Mouse (Mus musculus): ENCODE data around the gene Gm47985.
"Not testable (repeated sequence)": the region's sequence is repeated elsewhere in the genome, so short reads cannot be mapped to it uniquely, and the experiment has no call there.

Gm47985 gene

GRCm38 (mm10) chr1:151177030-151177936 lies 5.1 kb upstream of the Gm47985 start:
- DNase-seq (ENCODE audit: low spot score in 2 of 2) = no peak

- no peak for DNase-seq (ENCODE audit: low spot score in 2 of 2)
These were observed 4.4 kb upstream of the Gm47985 start for GRCm38 (mm10) chr1:151177937-151178271.

GRCm38 (mm10) chr1:151178505-151179083 lies 3.7 kb upstream of the Gm47985 start:
- no peak for DNase-seq (ENCODE audit: low spot score in 2 of 2)

- DNase-seq (ENCODE audit: low spot score in 2 of 2) = no peak
These were observed 2.2 kb upstream of the Gm47985 start for GRCm38 (mm10) chr1:151180167-151180566.

GRCm38 (mm10) chr1:151186186-151186585 lies 3.8 kb downstream of the Gm47985 start:
- DNase-seq (ENCODE audit: low spot score in 2 of 2) = not testable (repeated sequence)

DNA sequence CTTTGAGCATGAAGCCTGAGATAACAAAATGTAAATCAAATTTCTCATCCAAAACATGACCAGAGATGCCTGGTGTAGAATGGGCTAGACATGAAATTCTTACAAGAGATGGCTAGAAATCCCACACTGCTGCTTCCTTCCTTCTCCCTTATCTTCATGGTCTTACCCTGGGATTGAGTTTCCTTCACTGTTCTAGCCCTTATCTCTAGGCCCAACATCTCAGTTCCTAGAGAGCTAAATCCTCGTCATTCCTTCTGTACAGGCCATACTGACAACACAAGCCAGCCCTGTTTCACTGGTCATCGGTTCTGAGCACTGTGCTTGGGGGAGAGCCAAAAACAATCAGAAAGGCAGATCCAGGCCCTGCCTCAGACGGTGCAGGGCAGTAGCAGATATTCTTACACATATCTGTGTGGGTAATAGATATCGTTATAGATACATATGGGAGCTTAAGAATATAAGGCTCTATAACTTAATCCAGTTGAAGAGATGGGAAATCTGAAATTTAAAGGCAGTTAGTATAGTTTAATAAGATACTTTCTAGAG lies 4.6 kb downstream of the Gm47985 start:
- DNase-seq (ENCODE audit: low spot score in 2 of 2) = not testable (repeated sequence)

GRCm38 (mm10) chr1:151188469-151188868 lies 6.1 kb downstream of the Gm47985 start:
- no peak for DNase-seq (ENCODE audit: low spot score in 2 of 2)

DNA sequence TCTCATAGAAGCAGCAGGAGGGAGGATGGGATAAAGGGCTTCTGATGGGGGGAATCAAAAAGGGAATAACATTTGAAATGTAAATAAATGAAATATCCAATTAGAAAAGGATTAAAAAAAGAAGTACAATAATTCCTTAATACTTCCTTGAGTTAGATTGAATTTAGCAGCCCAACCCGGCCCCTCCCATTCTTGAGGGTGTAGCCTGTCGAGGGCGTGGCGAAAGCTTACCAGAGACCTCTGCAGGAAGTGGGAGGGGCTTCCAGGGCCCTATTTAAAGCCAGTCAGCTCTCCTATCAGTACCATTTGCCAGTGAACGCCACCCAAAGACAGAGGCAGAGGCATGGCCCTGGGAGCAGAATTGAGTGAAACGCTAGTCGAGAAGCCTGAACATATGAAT lies 9.7 kb downstream of the Gm47985 start, which contains the start of gene Gm8947:
Gene Gm8947 (plus strand): TSS at position 302 of the 400 bp plus-strand sequence.
- not testable (repeated sequence) for DNase-seq (ENCODE audit: low spot score in 2 of 2)

GRCm38 (mm10) chr1:151192739-151193138 lies 10.4 kb downstream of the Gm47985 start:
- DNase-seq (ENCODE audit: low spot score in 2 of 2) = not testable (repeated sequence)

GRCm38 (mm10) chr1:151195986-151196385 lies 13.6 kb downstream of the Gm47985 start:
- not testable (repeated sequence) for DNase-seq (ENCODE audit: low spot score in 2 of 2)

- not testable (repeated sequence) for DNase-seq (ENCODE audit: low spot score in 2 of 2)
These were observed 14.4 kb downstream of the Gm47985 start for GRCm38 (mm10) chr1:151196690-151197089.

- not testable (repeated sequence) for DNase-seq (ENCODE audit: low spot score in 2 of 2)
These were observed 15.8 kb downstream of the Gm47985 start, which contains the start of gene Gm47995 for GRCm38 (mm10) chr1:151198120-151198519. TSS of gene Gm47995 (plus strand) at chr1:151198448.

- DNase-seq (ENCODE audit: low spot score in 2 of 2) = not testable (repeated sequence)
These were observed 18.3 kb downstream of the Gm47985 start for GRCm38 (mm10) chr1:151200620-151201019.

GRCm38 (mm10) chr1:151202771-151203170 lies 20.4 kb downstream of the Gm47985 start:
- DNase-seq (ENCODE audit: low spot score in 2 of 2) = not testable (repeated sequence)

GRCm38 (mm10) chr1:151203818-151204217 lies 21.5 kb downstream of the Gm47985 start, which contains the start of gene 3110040M04Rik:
TSS of gene 3110040M04Rik (plus strand) at chr1:151204121.
- DNase-seq (ENCODE audit: low spot score in 2 of 2) = not testable (repeated sequence)

GRCm38 (mm10) chr1:151208493-151208892 lies 26.2 kb downstream of the Gm47985 start:
- DNase-seq (ENCODE audit: low spot score in 2 of 2) = not testable (repeated sequence)

GRCm38 (mm10) chr1:151208944-151209343 lies 26.6 kb downstream of the Gm47985 start:
- DNase-seq (ENCODE audit: low spot score in 2 of 2) = not testable (repeated sequence)

- not testable (repeated sequence) for DNase-seq (ENCODE audit: low spot score in 2 of 2)
These were observed 27.6 kb downstream of the Gm47985 start, which contains the start of gene Gm47996 for GRCm38 (mm10) chr1:151209824-151210355. TSS of gene Gm47996 (plus strand) at chr1:151210131.

DNA sequence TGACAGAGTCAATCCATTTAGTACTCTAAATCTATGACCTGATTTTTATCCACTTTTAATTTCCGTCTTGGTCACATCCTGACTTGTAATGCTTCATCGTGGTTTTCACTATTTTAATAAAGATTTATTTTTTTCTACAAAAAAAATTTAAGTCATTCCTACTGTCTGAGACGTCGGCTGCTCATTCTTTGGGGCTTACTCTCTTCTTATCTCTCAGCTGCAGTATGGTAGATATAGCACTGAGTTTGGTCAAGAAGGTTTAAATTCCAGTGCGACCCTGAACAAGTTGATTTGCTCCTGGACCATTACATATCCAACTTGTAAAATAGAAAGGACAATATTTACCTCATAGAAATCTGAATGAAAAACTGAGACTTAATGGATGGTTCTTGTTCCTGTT lies 29.3 kb downstream of the Gm47985 start:
- not testable (repeated sequence) for DNase-seq (ENCODE audit: low spot score in 2 of 2)

DNA sequence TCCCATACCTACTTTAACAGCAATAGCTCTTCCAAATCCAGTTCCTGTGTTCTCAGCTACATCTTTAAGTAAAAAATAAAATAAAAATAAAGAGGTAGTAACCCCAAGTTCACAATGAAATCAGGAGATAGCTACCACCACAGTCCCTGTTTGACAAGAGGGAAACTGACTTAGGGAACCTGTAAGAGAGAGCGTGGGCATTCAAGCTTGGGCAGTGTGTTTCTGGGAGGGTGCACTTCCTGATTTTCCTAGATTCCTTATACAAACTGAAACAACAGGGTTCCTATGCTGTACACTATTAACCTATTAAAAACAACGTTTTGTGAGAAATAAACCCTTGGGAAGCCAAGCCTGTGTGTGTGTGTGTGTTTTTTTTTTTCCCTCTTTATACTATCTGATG lies 32.5 kb downstream of the Gm47985 start:
- no peak for DNase-seq (ENCODE audit: low spot score in 2 of 2)

- DNase-seq (ENCODE audit: low spot score in 2 of 2) = no peak
These were observed 33.6 kb downstream of the Gm47985 start for GRCm38 (mm10) chr1:151215985-151216384.

DNA sequence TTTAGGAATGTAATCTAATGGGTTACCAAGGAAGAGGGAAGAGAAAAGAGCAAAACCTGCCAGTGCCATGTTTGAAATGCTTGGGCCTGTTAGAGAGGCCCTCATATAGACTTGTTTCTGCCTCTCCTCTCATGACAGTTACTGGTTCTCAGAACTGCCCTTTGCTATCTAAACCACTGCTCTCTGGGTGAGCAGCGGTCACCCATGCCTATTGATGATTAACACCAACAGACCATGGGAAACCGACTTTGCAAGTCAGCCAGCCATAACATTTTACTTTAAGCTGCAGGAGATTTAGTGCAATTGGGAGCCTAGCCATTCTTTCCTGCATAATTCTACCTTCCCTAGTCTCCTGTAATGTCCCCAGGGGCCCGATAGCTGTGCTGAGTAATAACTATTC lies 34.1 kb downstream of the Gm47985 start:
- DNase-seq (ENCODE audit: low spot score in 2 of 2) = no peak

All from left cerebral cortex, adult 9 months (tissue).